Mouse (Mus musculus): Measurements from ENCODE around the gene Npsr1. TPM values are rescaled to one million over a fixed set of nuclear protein-coding genes. Genes with fewer than 3 reads are reported as not detected.

The Npsr1 gene
- polyA plus RNA-seq, 1 experiment from 2014 or later: not detected

DNA sequence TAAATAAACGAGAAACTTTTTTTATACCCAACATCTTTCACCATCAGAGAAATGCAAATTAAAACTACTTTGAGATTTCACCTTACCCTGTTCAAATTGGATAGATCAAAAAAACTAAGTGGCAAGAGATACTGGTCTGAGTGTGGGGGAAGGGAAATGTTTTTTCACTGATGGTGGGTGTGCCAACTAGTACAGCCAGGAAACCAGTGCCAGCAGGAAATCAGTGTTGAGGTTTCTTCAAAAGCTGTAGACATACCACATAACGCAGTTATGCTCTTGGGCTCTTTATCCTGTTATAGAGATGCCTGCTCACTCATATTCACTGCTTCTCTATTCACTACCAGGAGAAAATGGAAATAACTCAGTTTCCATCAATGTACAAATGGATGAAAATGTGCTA is 233.9 kb downstream of the Npsr1 start:
- no peak overlapping the region for H3K27ac ChIP-seq (replicated peaks)
- H3K36me3 ChIP-seq (replicated peaks): no peaks in the 10 kb centered on the region
- H3K27me3 ChIP-seq (replicated peaks; ENCODE audit: low read depth, poor library complexity, severe bottlenecking): no peaks in the 10 kb centered on the region
- H3K4me1 ChIP-seq: no peaks in the 10 kb centered on the region
- no peak for DNase-seq (ENCODE audit: low spot score)
- no peaks in the 10 kb centered on the region for H3K9me3 ChIP-seq
- 82% methylated on average over 2 of the region's 2 CpGs for WGBS
- no peak overlapping the region for H3K4me3 ChIP-seq

DNA sequence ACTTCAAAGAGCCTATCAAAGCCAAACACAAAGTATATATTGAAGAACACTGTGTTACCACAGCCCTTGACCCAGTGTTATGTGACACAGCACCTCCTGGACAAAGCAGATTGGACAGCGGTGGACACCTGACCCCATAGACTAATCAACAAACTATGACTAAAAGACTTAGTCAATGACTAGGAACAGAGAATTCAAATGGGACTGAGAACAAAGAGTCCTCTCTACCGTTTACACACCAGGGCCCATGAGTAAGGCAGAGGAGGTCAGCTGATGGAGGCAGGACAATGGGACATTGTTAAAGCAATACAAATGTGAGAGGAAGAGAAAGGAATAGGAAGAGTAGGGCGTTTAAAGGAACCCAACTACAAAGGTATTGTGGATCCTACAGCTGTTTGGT is 243.5 kb downstream of the Npsr1 start:
- H3K27ac ChIP-seq (replicated peaks): no peak overlapping the region
- no peaks in the 10 kb centered on the region for H3K36me3 ChIP-seq (replicated peaks)
- no peaks in the 10 kb centered on the region for H3K27me3 ChIP-seq (replicated peaks; ENCODE audit: low read depth, poor library complexity, severe bottlenecking)
- H3K4me3 ChIP-seq: no peak overlapping the region
- no peaks in the 10 kb centered on the region for H3K9me3 ChIP-seq
- no peak for DNase-seq (ENCODE audit: low spot score)
- 44% methylated on average over 3 of the region's 3 CpGs for whole genome bisulfite sequencing
- no peaks in the 10 kb centered on the region for H3K4me1 ChIP-seq

DNA sequence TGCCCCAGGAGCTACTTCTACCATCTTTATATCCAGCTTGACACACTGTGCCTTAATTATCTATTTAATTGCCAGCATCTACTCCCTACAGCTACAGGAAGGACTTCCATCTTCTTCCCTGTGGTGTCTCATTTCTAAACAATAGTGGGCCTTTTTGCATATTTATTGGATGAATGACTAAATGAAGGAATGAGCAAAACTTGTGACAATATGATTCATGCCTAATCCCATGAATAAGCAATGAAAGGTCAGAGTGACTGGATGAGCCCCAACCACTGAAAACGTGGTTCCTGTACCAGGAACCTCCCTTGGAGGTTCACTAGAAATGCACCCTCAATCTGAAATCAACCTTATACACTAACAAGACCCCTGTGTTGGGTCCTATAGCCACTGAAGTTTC is 249.2 kb downstream of the Npsr1 start:
- Histone ChIP-seq H3K36me3 (replicated peaks) (no peaks in the 10 kb centered on the region), H3K27me3 (replicated peaks; ENCODE audit: low read depth, poor library complexity, severe bottlenecking) (no peaks in the 10 kb centered on the region), H3K4me3 (no peak overlapping the region), H3K4me1 (no peaks in the 10 kb centered on the region), H3K27ac (replicated peaks) (no peak overlapping the region), H3K9me3 (no peaks in the 10 kb centered on the region)
- DNase-seq (ENCODE audit: low spot score): no peak
- 26% methylated on average over 1 of the region's 1 CpGs for WGBS

- no peak for DNase-seq (ENCODE audit: low spot score)
- Histone ChIP-seq H3K4me3 (no peak overlapping the region), H3K9me3 (no peaks in the 10 kb centered on the region), H3K27me3 (replicated peaks; ENCODE audit: low read depth, poor library complexity, severe bottlenecking) (no peaks in the 10 kb centered on the region), H3K36me3 (replicated peaks) (no peaks in the 10 kb centered on the region), H3K27ac (replicated peaks) (no peak overlapping the region), H3K4me1 (no peaks in the 10 kb centered on the region)
- WGBS: 84% methylated on average over 2 of the region's 2 CpGs
Measured at GRCm38 (mm10) chr9:24349510-24349909, 251.7 kb downstream of the Npsr1 start.

GRCm38 (mm10) chr9:24351402-24351801 is 253.6 kb downstream of the Npsr1 start:
- Histone ChIP-seq H3K4me3 (no peak overlapping the region), H3K27me3 (replicated peaks; ENCODE audit: low read depth, poor library complexity, severe bottlenecking) (no peaks in the 10 kb centered on the region), H3K36me3 (replicated peaks) (no peaks in the 10 kb centered on the region), H3K9me3 (no peaks in the 10 kb centered on the region), H3K27ac (replicated peaks) (no peak overlapping the region), H3K4me1 (no peaks in the 10 kb centered on the region)
- no peak for DNase-seq (ENCODE audit: low spot score)
- WGBS: 81% methylated on average over 3 of the region's 3 CpGs

Data from embryonic facial prominence, embryonic 10.5 days (tissue).